Mouse (Mus musculus) cortical plate, adult 2 months (tissue): Measurements from ENCODE around the gene Ccdc78.
"Not testable (repeated sequence)": the region's sequence is repeated elsewhere in the genome, so short reads cannot be mapped to it uniquely, and the experiment has no call there.

Source experiments
- CTCF ChIP-seq: fragments of 200-500 bp; IDR thresholded peaks from 2 replicates; pipeline ENCODE4 v1.5.1; 2011; ENCODE audit warnings: mild to moderate bottlenecking, control low read depth, low read length; ENCODE audit not compliant: insufficient read depth; ENCODE audit errors: extremely low read depth
- POLR2A ChIP-seq: fragments of 200-500 bp; IDR thresholded peaks from 2 replicates; pipeline ENCODE4 v1.6.1; 2011; ENCODE audit warnings: mild to moderate bottlenecking, low read length, control low read depth; ENCODE audit not compliant: insufficient read depth; ENCODE audit errors: extremely low read depth

DNA sequence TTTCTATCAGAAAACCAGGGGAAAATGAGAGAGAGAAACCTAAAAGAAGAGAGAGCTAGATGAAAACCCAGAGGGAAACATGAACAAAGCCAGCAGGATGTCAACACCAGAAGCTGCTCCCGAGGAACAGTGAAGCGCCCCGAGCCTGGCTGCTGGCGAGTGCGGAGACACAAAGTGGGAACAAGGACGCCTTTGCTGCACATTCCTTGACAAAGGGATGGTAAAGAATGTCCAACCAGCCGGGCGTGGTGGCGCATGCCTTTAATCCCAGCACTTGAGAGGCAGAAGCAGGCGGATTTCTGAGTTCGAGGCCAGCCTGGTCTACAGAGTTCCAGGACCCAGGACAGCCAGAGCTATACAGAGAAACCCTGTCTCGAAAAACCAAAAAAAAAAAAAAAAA, 44.9 kb upstream of the Ccdc78 start:
- not testable (repeated sequence) for TF ChIP-seq CTCF, POLR2A
